Mouse (Mus musculus): ENCODE results near the gene Ctcf. TPM values are rescaled to one million over a fixed set of nuclear protein-coding genes. Genes with fewer than 3 reads are reported as not detected.

The Ctcf gene
- total RNA-seq, 2 experiments from 2014 or later: 50.8 to 65.2 TPM

Small RNA genes lying within 50 kb of the gene (microRNA-seq; reads per million reads assigned to microRNA genes)
- not detected for gene Mir1966

Other genes starting within 250 kb of the Ctcf start
- gene Kctd19, start 223.1 kb upstream of the Ctcf start, total RNA-seq (2021): not detected
- gene Lrrc36, start 223.0 kb upstream of the Ctcf start, total RNA-seq (2021): 1 to 10 TPM; 2.4 to 2.8 TPM
- 10 to 100 TPM; 23.6 to 36.2 TPM for gene Tppp3, start 165.0 kb upstream of the Ctcf start, total RNA-seq (2021)
- 10 to 100 TPM; 16.0 to 17.7 TPM for gene Zdhhc1, start 139.7 kb upstream of the Ctcf start, total RNA-seq (2021)
- gene Hsd11b2, start 117.8 kb upstream of the Ctcf start, total RNA-seq (2021): under 1 TPM; 0.23 to 0.66 TPM
- gene Atp6v0d1, start 70.5 kb upstream of the Ctcf start, total RNA-seq (2021): 100 to 1,000 TPM; 115 to 120 TPM
- gene Ripor1, start 31.3 kb upstream of the Ctcf start, total RNA-seq (2021): 10 to 100 TPM; 27.5 to 33.8 TPM
- 1 to 10 TPM in 1 of 2 experiments, under 1 TPM in 1; 0.92 to 1.9 TPM for gene Agrp, start 825 bp downstream of the Ctcf start, total RNA-seq (2021)
- gene Carmil2, start 49.7 kb downstream of the Ctcf start, total RNA-seq (2021): 1 to 10 TPM; 1.2 to 1.4 TPM
- 10 to 100 TPM; 24.9 to 26.3 TPM for gene Acd, start 64.5 kb downstream of the Ctcf start, total RNA-seq (2021)
- gene Pard6a, start 64.6 kb downstream of the Ctcf start, total RNA-seq (2021): 10 to 100 TPM; 10.7 to 14.0 TPM
- not detected for gene 4933405L10Rik, start 71.1 kb downstream of the Ctcf start, total RNA-seq (2021)
- gene Enkd1, start 71.6 kb downstream of the Ctcf start, total RNA-seq (2021): 1 to 10 TPM; 4.5 to 4.9 TPM
- gene Gfod2, start 122.1 kb downstream of the Ctcf start, total RNA-seq (2021): 10 to 100 TPM in 1 of 2 experiments, 1 to 10 TPM in 1; 9.7 to 10.3 TPM
- 10 to 100 TPM; 23.7 to 24.0 TPM for gene Ranbp10, start 190.8 kb downstream of the Ctcf start, total RNA-seq (2021)
- gene Tsnaxip1, start 191.2 kb downstream of the Ctcf start, total RNA-seq (2021): not detected
- 1 to 10 TPM; 4.3 to 9.6 TPM for gene Cenpt, start 216.7 kb downstream of the Ctcf start, total RNA-seq (2021)
- 10 to 100 TPM; 40.0 to 41.1 TPM for gene Thap11, start 218.6 kb downstream of the Ctcf start, total RNA-seq (2021)
- 10 to 100 TPM; 43.2 to 43.8 TPM for gene Nutf2, start 224.0 kb downstream of the Ctcf start, total RNA-seq (2021)
- 10 to 100 TPM; 31.6 to 38.2 TPM for gene Edc4, start 244.3 kb downstream of the Ctcf start, total RNA-seq (2021)